Mouse (Mus musculus) left cerebral cortex, adult 9 months (tissue): ENCODE measurements around the gene Bcas1.

Experiments used
- DNase-seq, 2 experiments: peaks; one replicate each; pipeline ENCODE4 v3.0.0; 2022; ENCODE audit warnings: low spot score in 2 of 2

Gene Bcas1

DNA sequence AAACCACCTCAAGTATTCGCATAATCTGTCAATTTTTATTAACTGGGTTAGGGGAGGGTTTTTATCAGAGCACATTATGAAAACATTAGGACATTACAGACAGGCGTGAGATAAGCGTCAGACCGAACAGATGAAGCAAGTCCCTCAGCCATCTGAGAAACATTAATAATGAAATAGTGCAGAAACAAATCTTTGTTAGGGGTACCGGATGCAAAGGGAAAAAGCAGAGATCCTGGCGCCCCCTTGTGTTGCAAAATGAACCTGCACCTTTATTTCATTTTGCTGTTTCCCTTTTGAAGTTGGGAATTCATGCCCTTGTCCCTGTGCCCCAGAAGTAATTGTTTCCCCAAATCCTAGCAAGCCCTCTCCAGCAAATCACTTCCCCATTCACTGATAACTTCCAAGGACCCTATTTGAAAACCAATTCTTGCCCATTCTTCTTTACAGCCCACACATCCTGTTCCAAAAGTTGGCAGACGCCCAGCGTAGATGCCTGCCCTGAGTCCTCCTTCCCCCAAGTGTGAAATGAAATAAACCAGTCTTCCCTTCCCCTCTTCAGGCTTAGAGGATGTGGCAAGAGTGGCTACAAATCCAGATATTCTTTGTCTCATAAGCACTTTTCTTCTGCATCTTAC is 80.4 kb downstream of the Bcas1 start:
- DNase-seq, result peak in 1 of 2 experiments; percentile 62

DNA sequence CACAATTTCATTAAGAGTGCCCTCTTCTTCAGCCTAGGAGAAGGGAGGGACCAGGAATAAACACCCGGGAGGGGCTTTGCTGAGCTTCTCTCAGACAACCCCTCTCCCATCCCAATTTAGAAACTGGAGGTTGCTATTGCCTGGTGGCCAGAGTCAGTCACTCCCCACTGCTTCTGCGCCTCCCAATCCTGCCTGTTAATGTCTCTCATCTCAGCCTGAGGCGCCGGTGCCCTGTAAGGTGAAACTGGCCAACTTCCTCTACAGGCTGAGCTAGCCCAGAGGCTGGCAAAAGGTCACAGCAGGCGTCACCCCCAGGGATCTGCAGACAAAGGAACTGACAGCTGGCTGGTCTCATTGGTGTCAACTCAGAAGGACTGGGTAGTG is 82.2 kb downstream of the Bcas1 start:
- DNase-seq, result no peak

DNA sequence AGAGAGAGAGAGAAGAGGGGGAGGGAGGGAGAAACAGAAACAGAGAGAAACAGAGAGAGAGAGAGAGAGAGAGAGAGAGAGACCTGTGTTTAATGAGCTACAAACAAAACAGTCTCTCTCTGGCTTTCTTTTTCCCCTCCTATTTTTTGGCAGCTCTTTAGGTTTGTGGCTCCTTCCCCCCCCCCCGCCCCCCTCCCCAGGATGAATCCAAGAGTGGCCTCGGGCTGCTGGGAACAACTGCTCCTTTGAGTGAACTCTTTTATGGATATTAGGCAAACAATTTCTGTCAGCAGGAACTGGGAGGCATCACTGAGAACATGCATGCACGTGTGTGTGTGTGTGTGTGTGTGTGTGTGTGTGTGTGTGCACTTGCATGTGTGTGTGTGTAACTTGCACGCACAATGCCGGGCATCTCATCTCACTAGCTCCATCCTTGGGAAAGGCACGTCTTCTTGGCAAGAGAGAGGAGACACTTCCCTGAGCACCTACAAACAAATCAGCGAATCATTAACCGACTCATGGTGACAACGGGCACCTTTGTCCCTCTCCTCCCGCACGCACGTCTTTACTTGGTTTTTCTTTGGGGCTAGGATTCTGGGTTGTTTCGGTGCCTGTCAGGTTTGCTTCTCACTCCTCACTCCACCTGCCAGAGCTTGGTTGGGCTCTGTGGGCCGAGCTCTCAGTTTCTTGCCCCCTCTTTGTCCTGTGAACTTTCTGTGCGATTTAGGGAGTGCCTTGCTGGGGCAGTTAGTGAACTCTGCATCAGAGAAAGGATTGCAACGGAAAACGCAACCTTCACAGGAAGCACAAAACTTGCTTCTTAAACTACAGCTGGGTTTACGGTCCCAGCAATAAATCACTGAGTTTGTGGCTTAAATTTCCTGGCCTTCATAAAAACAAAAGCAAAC is 82.9 kb downstream of the Bcas1 start:
- no peak for DNase-seq

DNA sequence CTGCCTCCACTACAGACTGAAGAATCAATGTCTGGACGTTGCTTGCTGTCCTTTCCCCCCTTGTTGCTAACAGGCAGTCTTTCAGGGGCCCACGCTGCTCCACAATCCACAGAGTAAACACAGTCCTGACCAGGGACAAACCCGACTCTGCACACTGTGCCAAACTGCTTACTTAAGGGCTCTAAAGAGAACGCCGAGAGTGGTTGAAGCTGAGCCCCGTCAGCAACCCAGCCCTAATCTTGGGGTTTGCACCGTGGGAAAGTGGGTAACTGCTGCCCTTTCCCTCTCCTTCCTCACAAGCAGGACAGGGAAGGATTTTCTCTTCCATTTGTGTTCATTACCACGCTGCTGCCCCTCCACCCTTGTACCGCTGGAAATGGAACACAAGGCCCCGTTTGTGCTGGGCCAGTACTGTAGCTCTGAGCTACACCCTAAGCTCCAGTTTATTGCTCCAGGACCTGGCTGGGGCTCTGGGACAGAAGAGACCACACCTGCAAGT is 83.8 kb downstream of the Bcas1 start:
- no peak for DNase-seq

DNA sequence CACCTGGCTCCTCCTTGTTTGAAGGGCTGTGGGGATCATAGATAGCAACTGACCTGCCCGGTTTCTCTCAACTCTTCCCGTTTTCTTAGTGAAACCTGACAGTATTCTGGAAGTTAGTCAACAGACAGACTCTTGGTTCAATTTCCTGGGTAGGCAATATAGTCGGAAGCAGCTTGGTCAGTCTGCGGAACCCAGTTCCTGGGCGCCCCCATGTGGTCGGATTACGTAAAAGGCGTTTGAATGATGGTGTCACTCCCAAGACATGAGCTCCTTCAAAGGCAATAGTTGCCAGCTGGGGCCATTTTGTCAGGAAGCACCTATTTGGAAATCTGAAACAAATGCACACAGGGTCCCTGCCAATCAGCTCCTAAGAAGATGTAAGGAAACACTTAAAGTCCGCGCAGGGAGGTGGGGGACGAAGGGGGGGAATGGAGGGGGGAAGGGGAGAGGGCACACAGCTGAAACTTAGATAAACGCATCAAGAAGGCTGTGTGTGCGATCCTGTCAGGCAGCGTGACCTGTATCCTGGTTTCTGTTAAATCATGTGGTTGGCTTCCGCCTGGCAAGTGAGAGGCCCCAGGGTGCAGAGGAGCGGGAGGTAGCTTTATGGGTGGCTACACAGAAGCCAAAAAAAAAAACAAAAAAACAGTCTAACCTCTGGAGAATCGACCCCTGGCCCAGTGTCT is 84.4 kb downstream of the Bcas1 start:
- DNase-seq, result peak in 1 of 2 experiments; percentile 54

DNA sequence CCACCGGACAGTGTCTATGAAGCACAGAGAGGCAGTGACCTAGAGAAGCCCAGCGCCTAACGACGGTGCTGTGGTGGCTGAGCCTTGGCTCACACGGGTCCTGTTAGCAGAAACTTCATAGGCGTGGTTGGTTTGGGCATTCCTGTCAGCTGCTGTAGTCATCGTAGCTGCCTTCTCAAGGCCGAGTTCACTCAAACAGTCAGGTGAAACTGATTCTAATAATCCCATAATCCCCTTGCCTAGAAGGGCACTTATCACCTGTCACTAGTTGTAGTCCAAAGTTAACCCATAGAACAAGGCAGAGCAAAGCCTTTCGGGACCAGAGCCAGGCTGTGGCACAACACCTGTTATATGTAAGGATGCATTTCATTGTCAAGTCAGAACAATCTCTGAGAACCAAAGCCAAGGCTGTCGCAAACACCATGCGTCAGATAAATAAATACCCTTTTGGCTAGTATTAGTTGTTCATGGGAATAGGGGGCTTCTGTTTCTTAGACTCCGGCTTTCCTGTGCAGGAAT is 85.3 kb downstream of the Bcas1 start:
- no peak for DNase-seq

DNA sequence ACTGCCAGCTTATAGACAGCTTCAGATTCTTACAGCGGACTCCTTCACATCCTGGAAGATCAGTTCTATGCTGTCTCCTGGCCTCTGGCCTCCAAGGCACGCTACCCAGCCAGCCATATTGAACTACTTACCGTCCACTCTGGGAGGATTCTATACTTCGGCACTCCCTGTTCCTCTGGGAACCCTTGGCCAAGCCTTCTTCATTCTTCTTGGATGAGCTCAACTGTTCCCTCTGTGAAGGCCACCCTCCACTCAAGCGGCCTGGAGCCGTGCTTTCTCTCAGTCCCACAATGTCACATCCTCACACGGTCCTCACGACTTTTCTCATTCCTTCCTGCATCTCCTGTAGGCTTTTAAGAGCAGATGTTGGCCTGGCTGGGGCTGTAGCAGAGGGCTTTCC is 86.5 kb downstream of the Bcas1 start:
- DNase-seq, result no peak

DNA sequence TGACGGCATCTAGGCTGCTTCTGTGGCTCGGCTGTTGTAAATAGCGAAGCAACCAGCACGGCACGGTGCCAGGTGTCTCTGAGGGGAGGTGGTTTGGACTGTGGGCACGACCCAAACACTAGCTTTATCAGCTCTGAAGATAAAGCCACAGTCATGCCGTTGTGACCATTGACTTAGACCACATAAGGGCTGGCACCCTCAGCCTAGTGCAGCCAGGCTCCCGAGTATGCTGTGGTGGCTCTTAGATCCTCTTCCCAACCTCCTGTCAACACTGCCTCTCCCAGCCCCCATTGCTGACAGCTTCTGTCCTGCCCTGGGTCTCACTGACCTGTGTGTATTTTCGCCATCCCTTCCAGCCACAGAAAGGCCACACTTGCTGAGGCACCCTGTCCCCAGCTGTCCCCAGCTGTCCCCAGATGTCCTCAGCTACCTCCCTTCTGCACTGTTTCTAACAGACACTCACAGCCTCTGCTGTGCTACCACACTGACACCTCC is 91.3 kb downstream of the Bcas1 start:
- no peak for DNase-seq

DNA sequence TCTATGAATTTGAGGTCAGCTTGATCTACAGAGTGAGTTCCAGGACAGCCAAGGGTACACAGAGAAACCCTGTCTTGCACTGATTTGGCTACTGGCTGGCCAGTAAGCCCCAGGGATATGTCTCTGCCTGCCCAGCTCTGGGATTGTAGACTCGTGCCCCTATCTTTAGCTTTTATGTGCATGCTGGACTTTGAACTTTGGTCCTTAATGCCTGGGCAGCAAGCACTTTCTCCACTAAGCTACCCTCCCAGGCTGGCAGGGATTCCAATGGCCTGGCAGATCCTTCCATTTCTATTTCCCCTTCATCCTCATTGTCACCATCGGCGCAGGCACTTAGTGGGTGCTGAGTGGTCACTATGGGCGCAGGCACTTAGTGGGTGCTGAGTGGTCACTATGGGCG is 92.5 kb downstream of the Bcas1 start:
- DNase-seq, result no peak

DNA sequence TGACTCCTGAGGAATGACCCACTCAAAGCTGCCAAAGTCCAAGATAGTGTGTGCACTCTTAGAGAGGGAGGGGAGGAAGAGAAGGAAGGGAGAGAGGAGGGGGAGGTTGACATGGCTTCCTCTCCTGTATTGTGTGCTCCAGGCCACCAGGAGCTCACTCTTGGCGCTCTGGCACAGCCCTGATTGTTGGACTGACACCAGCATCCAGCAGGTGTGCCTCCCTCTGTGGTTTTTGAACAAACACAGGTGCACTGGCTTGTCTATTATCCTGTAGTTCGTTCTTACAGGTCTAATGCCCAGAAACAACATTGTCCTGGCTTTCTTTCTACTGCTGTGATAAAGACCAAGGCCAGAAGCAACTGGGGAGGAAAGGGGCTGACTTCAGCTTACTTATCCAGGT is 95.8 kb downstream of the Bcas1 start:
- DNase-seq, result no peak

DNA sequence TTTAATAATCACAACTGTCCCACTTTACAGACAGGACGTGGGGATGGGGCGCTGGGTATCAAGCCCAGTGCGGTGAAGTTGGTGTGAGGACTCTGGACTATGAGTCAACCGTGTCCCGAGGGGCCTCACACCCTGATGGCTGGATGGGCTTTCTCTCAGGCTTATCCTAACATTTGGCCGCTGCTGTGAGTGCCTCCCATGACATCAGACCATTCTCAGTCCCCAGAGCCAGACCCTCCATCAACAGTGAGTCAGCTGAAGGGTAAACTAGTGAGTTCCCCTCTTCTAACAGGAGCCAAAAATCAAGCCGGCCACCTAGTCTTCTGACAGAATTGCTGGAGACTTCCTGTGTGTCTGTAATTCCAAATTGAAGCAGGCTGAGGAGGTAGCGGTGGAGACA is 97.2 kb downstream of the Bcas1 start:
- no peak for DNase-seq

DNA sequence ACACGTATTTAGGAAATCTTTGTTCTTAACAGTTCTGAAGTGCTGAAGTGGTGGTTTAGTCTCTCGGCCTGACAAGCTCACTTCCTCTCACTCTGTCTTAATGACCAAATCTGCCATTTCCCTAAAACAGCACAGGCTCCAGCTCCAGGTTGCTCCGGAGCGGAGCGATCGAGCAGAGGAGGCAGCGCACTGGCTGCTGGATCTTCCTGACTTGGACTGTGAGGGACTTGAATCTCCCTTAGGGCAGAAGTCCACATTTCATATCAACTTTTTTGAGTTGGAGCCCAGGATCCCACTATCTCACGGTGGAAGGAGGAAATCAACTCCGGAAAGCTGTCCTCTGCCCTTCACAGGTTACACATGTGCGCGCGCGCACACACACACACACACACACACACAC is 97.7 kb downstream of the Bcas1 start:
- DNase-seq, result no peak

DNA sequence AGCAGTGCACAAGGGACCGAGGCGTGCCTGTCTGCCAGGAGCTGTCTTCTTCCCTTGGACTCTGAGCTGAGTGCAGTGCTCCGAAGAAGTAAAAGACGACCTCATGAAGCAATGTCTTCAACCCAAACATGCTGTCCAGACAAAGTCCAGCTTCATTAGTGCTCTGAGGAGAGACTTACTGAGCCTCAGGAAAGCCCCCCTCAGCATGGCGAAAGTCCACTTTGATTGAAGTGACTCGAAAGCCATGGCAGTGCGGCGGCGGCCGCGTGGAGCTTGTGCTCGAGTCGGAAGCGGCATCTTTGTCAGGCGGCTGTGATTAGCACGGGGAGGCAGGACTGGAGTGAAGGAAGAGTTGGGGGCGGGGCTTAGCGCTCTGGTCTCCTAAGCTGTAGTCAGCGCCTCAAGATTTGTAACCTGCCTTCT is 103.7 kb downstream of the Bcas1 start:
- DNase-seq, result no peak

DNA sequence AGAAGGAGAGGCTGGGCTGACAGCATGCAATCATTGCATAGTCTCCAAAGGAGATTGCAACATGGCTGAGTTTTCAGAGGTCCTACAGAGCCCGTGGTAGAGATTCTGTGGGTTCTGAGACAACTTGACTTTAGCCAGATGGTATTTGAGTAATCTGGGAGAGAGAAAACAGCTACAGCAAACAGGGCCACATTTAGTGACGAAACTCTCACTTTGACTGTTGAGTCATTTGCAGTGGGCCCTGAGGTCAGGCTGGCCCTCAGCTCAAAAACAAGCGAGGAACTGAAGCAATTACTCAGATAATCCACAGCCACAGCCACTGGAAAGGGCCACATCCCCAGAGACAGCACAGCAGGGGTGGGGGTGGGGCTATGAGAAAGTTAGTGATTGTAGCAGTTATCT is 105.6 kb downstream of the Bcas1 start:
- no peak for DNase-seq

DNA sequence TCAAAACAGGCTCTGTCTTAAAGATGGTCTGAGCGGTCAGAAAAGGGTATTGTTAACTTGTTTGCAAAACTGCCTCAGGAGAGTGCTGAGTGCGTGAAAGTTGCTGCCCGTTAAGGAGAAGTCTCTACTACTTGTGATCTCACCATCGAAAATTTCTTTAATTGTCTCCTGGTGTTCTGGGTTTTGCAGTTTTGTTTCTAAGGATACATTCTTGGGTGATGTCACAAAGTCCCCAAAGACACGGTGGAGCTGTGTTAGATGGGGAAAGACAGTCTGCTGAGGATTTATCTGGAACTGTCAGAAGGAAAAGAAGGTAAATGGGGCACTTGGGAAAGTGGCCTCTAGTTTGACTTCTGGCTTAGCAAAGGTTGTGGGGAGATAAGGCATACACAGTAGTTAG is 106.1 kb downstream of the Bcas1 start:
- no peak for DNase-seq

DNA sequence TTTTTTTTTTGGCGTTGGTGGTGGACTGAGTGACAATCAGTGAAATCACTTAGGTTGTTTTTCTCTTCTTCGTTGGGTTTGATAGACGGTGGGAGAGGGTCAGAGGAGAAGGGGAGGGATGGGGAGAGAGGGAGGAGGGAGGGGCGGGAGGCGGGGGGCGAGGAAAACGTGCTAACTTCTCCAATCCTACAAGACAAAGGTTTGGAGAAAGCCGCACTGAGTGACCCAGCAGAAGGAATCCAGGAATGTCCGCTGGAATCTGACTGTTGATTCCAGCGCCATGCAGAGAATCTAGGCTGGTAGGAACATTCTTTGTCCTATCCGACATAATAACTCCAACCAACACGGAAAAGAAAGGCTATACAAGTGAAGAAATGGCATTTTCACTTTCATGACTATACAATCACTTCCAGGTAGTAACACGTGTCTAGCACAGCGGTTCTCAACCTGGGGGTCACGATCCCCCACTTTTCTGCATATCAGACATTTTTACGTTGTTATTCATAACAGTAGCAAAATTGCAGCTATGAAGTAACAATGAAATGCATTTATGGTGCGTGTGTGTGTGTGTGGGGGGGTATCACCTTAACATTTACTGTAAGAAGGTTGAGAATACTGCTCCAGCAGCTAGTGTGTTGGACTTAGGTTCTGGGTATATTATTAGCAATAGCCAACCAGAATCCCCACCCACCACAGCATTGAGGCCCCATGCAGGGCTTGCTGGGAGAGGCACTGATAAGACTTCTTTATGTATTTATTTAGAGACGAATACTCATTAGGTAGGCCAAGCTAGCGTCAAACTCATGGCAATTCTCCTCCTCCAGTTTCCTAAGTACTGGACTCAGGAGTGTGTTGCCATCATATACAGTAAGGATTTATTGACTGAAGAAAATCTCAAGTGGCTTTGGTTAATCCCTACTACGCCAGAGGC is 107.8 kb downstream of the Bcas1 start:
- DNase-seq, result no peak

DNA sequence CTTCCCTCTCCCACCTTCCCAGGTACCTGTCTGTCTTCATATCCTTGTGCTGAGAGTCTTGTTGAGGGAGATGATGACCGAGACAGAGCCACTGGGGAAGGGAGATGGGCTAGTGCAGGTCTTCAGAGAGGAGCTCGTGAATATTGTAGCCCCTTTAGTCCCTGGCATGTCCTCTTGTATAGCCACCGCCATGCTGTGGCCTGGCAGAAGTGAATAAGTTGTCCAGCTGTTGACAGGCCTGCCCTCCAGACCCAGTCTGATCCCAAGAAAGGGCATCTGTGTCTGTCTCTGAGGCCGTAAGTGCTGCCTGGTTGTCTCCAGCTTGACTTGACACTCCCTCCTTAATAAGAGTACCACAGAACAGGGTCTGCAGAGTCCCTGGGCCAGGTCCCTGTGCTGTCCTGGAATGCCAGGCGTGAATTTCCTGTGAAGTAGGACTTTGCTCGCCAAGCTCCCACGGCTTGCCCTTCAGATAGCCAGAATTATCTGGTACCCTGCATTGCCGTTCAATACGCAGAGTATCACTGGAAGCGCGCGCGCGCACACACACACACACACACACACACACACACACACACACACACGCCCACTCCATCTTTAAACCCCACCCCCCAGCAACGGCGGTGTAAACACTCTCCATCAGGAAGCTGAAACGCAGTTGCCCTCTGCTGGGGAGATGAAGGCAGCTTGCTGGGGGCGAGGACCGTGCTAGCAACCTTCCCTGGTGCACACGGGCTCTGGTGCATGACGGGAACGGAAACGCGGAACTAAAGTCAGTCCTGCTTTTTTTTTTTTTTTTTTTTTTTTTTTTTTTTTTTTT is 108.7 kb downstream of the Bcas1 start:
- peak; percentile 49 to 81 for DNase-seq

DNA sequence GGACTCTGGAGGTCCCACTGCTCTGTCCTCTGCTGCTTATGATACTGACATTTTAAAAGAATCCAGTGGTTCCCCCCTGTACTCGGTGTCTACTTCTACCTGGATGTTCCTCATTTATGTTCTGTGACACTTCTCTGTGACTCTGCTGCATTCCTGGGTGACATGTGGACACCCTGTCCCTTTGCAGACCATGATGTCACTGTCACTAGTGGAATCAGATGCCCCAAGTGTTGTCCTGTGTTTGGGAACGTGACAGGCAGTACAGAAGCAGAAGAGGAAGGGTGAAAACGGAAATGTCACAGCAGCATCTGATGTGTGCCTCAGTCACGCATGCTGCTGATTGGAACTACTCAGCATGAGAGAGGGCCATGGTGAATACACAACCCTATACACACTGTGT is 110.9 kb downstream of the Bcas1 start:
- DNase-seq, result no peak

DNA sequence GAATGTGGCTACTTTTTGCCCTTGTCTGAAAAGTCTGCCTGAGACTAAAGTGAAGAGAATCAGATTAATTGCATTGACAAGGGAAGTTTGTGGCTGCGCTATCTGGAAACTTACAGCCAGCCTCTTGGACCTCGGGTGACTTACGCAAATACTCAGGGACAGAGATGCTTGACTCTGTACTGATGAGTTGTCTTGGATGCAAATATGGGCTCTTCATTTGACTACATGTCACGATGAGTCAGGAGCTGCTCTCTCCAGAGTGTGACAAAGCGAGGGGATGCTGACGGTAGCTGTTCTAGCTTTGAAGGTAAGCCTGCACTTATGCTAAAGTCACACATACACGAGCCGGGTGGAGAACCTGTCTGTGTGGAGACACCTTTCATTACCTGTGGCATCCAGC is 111.3 kb downstream of the Bcas1 start:
- no peak for DNase-seq

DNA sequence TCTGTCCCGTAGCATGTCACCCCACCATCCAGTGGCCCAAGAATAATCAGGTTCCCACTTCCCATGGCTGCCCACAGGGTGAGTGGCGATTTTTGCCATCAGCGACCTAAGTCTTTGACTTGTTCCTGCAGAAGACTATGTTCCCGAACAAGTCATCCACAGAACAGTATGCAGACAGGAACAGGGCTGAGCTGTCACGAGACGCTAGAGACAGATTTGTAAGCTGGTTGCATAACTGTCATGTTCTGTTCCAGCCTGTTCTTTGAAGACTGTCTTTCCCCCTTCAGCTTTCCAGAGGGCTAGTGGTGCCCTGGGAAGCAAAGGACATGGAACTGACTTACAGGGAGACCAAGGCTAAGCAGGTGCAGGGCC is 116.7 kb downstream of the Bcas1 start:
- no peak for DNase-seq
